Mouse (Mus musculus) testis, adult 2 months (tissue): ENCODE data around the gene Agfg1.

ENCODE experiments used
- CTCF ChIP-seq: fragments of 200-500 bp; IDR thresholded peaks from 2 replicates; pipeline ENCODE4 v1.5.1; 2012; ENCODE audit warnings: low read depth, mild to moderate bottlenecking, inconsistent platforms, low read length, moderate library complexity; ENCODE audit not compliant: control insufficient read depth, insufficient read depth, insufficient replicate concordance
- POLR2A ChIP-seq: fragments of 200-500 bp; IDR thresholded peaks from 2 replicates; pipeline ENCODE4 v1.6.1; 2012; ENCODE audit warnings: low read depth, mild to moderate bottlenecking, inconsistent platforms, low read length, moderate library complexity; ENCODE audit not compliant: control insufficient read depth

DNA sequence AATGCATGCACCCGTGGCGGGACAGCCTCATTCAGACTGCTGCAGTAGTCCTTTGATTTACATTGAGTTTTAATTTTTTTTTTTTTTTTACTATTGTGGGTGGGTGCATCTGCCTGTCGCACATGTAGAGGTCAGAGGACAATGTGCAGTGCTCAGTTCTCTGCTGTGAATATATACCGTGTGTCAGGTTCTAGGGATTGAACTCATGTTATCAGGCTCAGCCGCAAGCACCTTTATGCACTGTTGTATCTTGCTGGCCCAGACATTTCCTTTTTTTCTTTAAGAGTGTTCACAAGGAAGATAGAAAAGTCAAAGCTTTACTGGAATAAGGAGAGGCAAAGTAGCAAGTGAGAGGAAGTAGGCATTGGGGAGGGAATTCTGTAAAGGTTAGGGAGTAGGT, 16.4 kb downstream of the Agfg1 start:
- no peak for TF ChIP-seq POLR2A
- no peak for TF ChIP-seq CTCF
